Mouse (Mus musculus) c-Kit-positive CD71-negative TER-119-negative erythroid progenitor cells, embryonic 14.5 days (primary cell): ENCODE measurements around the gene Rps2.
A peak's percentile ranks its signal among the peaks of the same experiment; 100 is the strongest.
"Not testable (repeated sequence)": the region's sequence is repeated elsewhere in the genome, so short reads cannot be mapped to it uniquely, and the experiment has no call there.

ENCODE experiments used
- DNase-seq: peaks from one replicate; pipeline ENCODE4 v3.0.0-alpha.2; 2013; ENCODE audit warnings: low read depth

Rps2 gene

DNA sequence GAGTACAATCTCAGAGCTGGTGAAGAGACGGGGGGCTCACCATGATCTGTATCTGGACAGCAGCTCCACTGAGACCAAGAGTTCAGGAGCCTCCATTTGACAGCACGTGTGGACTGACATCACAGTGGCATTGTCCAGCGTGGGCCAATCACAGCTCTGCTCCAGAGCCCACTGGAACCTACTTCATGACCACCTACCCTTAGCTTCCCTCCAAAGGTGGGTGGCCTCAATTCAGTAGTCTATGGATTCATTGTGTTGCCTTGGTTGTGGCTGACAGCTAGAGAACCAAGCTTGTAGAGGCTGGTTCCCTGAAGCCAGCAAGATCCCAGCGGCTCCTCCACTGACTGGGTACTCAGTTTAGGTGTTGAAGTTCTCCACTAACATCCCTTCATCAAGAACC, at the start of gene Rps2, which contains the start of gene Rnf151:
Gene Rps2, plus strand, starts transcription at position 174 of the 400 bp plus-strand sequence.
Gene Rnf151, minus strand, starts transcription at position 121 of the 400 bp plus-strand sequence.
- DNase-seq = no peak

DNA sequence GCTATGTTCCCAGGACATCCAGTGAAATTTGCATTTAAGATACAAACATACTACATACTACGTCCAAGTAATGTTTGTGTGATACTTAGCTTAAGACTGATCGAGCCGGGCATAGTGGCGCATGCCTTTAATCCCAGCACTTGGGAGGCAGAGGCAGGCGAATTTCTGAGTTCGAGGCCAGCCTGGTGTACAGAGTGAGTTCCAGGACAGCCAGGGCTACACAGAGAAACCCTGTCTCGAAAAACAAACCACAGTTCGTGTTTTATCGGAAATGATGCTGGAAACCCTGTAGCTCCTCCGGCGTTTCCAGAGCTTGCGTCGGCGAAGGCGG, 48.7 kb upstream of the Rps2 start:
- not testable (repeated sequence) for DNase-seq

DNA sequence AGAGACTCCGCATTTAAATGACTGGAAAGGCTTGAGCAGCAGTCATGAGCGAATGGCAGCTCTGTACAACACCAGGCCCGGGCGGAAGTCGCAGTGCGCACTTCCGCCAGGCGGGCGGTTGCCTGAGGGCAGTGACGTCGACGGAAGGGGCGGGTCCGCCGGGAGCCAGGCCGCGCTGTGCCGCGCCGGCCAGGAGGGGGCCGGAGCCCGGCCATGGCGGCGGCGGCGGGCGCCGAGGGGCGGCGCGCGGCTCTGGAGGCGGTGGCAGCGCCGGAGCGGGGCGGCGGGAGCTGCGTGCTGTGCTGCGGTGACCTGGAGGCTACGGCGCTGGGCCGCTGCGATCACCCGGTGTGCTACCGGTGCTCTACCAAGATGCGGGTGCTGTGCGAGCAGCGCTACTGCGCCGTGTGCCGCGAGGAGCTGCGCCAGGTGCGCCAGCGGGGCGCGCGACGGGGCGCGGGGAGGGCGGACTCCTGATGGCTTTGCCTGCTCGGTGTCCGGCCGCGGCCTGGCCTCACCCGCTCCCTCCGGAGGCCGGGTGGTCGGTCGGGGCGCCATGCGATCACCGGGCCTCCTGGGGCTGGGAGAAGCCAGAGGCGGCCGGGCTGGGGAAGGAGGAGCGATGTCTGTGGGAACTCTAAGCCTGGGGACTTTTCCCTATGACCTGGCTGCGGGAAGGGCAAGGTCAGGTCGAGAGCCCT, 48.2 kb upstream of the Rps2 start, which contains the start of gene Zfp598:
Gene Zfp598, plus strand, starts transcription at position 143 of the 701 bp plus-strand sequence.
- DNase-seq = peak; percentile 78

DNA sequence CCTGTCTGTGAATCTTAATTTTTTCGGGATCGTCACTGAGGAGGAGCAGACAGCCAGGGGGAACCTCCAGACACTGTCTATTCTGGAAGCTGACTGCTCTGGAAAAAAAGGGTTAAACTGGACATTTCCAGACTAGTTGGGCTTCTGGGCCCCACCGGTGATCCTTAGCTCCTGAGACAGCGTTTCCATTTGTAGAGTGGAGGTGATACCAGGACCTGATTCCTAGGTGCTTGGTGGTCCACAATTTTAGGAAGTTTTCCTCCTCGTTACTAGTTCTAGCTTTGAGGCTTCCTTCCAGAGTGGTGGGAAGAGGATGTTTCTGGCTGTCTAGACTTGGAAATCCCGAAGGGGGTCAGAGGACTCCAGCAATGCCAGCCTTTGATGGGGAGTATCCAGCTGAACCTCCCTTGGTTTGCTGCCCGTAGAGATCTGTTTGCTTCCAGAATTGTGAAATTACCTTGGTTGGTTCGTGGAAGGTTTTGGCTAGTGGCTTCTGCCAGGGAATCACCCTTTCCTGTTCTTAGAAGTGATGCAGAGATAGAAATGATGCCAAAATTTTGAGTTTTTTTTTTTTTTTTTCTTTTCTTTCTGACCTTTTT, 47.6 kb upstream of the Rps2 start:
- DNase-seq = no peak

DNA sequence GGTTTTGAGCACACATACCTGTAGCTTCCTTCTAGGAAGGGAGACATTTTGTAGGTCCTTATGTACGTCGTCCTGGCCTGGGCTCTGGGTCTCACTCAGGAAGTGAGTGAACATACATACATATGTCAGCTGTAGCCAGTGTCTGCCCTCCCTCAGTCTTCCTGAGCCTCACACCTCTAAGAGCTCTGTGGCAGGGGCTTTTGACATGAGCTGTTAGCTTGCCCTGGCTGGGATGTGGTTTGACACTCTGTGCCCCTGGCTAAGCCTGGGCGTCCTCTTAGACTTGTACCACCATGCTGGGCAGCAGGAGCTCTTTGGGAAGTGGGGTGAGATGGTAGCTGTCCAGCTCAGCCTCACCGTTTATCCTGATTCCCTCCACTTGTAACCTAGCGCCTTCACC, 46.6 kb upstream of the Rps2 start:
- no peak for DNase-seq

DNA sequence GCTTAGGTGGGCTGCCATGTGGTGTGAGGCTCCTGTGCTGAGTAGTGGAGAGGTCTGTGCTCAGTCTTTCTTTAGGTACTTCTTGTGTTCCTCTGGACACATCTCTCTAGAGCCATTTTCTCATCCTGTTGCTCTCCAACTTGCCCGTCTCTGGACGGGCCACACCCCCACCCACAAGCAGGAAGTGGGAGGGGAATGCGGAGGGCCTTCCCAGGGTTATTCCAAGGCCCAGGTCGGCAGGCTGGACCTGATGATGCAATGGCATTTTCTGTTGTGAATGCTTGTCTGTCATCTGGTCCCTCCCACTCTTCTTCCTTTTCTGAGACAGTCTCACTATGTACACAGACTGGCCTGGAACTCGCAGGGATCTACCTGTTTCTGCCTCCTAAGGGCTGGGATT, 45.8 kb upstream of the Rps2 start:
- no peak for DNase-seq

DNA sequence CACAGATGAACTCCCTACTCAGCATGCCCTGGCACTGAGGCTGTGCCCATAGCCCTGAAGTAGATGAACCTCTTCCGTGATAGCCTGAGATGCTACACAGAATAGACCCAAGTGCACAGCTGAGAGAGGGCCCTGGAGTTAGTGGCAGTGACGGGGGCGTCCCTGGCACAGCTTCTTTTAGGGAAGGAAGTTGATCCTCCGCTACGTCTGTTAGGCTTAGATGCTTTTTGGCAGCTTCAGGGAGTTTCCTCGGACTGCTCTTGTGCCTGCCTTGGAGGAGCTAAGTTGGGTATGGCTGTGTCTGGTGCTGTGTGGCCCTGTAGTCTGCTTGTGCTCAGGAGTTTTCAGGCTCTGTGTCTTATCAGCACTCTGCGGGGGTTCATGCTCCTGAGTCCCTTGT, 43.6 kb upstream of the Rps2 start:
- no peak for DNase-seq

DNA sequence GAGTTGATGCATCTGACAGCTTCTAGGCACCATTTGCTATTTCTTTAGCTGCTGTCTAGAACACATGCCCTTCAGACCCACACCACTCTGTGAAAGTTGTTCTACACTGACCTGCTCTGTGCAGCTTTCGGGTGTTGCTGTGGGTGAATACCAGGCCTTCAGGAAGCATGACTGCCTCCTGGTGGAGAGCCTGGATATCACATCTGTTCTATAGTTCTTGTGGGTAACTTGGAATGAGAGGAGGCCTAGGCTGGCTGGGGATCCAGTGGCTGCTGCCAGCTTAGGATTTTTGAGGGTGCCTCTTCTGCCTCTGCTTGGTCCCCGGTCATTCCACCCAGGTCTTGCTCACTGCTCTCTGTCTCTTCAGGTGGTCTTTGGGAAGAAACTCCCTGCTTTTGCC, 41.7 kb upstream of the Rps2 start:
- DNase-seq = peak; percentile 75

DNA sequence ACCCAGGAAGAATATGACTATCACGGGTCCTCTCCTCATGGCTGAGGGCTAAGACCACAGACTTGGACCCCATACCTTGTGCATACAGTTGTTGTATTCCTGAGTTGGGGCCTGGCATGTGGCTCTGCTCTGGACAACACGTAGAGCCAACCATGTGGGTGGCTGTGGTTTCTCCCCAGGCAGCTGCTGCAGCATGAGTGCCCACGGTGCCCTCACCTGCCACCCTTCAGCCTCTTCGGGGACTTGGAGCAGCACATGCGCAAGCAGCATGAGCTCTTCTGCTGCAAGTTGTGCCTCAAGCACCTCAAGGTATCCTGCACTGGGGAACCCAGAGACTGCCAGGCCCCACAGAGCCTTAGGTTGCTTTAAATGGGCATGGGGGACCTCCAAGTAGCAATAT, 41.0 kb upstream of the Rps2 start:
- DNase-seq = no peak

DNA sequence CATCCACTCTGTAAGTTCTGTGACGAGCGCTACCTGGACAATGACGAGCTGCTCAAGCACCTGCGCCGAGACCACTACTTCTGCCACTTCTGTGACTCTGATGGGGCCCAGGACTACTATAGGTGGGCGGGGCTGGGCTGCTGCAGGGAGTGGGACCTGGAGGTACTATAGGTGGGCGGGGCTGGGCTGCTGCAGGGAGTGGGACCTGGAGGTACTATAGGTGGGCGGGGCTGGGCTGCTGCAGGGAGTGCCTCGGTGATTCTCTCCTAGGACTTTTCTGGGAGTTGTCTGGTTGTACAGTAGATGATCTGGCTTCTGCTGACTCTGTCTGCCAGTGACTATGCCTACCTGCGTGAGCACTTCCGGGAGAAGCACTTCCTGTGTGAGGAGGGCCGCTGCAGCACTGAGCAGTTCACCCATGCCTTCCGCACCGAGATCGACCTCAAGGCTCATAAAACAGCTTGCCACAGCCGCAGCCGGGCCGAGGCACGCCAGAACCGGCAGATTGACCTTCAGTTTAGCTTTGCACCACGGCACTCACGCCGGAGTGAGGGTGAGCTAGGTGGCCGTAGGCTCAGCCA, 40.3 kb upstream of the Rps2 start:
- no peak for DNase-seq

DNA sequence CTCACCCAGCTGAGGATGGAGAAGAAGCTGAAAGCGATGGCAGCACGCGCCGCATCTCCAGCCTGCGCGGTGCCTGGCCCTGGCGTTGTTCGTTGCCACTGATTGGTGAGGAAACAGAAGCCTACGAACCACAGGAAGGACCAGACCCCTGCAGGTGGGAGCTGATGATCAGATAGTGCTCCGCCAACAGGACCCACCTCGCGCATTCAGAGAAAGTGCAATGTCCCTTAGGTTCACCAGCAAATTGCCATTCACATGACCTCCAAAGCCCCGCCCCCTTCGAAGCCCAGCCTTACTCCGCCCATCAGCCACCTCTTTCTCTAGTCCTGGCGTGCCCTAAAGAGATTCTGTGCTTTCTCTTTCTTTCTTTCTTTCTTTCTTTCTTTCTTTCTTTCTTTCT, 31.4 kb upstream of the Rps2 start:
- DNase-seq = no peak

DNA sequence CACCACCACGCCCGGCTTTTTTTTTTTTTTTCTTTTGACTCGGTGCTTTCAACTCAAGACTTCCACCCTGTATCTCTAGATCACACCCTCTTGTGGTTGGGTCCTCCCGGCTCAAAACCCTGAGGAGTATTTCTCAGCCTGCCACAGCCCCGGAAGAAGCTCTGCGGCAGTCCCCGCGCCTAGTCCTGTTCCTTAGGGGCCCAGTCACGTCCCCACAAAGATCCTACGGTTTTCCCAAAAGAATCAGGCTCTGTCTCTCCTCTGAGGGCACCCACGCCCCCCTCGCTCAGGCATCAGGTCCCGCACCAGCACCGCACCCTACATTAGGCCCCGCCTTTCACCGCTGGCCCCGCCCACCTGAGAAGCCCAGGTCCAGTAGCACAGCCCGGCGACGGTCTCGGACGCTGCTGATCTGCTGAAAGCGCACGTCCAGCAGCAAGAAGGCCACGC, 30.7 kb upstream of the Rps2 start:
- no peak for DNase-seq

DNA sequence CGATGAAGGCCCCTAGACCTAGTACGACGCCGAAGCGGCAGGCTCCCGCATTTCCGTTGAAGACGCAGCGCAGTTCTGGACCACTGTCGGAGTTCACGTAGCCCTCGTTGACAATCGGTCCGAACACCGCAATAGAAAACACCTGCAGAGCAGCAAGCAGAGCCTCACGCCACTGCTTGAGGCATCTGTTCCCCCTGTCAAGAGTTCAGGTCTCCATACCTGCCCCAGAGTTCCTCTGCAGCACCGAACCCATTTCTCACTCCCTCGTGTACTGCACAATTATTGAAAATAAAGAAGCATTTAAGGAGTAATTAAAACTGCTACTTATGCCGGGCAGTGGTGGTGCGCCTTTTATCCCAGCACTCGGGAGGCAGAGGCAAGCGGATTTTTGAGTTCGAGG, 30.3 kb upstream of the Rps2 start:
- no peak for DNase-seq

DNA sequence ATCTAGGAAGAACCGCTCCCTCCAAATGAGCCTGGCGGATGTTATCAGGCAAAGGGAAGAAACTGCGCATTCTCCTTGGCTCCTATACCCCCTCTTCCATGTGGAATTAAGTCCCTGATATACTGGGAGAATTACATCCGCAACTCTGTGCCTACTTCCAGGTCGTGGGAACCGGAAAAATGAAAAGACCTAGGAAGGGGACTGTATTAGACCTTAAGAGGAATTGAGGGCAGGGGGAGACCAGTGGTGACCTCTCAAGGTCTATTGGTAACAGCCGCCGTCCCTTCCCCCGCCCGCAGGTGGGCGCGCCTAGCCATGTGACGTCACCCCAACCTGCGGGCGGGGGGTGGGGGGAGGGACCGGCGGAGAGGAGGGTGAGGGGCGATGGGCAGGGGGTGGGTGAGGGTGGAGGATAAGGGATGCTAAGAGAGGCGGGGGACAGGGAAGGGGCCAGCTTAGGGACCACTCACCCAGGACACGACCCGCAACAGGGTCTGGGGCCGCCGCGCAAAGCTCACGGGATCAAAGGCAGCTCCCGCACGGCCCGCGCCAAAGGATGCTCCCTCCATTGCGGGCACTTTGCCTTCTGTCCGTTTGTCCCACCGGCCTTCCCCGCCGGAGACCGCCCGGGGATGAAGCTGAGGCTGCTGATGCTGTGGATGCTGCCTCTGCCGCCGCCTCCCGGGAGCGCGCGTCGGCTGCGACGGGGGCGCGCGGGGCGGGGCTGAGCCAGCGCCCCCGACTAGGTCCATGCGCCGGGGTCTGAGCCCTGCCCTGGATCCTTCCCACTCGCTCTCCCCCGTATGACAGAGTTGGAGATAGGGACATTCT, 28.4 kb upstream of the Rps2 start, which contains the start of gene Syngr3:
Gene Syngr3, minus strand, starts transcription at position 705 of the 831 bp plus-strand sequence.
- no peak for DNase-seq

DNA sequence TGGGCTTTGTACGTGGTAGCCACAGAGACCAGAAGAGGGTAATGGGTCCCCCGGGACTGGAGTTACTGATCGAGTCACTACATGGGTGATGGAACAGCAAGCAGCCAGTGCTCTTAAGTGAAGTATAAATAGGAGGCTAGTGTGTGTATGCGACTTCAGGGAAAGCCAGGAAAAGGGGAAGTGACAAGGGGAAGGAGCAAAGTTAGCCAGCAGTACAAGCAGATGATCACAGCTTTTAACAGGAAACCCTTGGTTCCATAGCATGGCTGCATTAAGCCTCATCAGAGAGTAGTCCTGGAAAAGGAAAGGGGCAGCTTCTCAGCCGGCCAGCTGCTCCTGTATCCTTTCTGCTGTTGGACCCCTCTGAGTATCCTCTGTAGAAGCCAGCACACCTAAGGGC, 25.5 kb upstream of the Rps2 start:
- DNase-seq = no peak

DNA sequence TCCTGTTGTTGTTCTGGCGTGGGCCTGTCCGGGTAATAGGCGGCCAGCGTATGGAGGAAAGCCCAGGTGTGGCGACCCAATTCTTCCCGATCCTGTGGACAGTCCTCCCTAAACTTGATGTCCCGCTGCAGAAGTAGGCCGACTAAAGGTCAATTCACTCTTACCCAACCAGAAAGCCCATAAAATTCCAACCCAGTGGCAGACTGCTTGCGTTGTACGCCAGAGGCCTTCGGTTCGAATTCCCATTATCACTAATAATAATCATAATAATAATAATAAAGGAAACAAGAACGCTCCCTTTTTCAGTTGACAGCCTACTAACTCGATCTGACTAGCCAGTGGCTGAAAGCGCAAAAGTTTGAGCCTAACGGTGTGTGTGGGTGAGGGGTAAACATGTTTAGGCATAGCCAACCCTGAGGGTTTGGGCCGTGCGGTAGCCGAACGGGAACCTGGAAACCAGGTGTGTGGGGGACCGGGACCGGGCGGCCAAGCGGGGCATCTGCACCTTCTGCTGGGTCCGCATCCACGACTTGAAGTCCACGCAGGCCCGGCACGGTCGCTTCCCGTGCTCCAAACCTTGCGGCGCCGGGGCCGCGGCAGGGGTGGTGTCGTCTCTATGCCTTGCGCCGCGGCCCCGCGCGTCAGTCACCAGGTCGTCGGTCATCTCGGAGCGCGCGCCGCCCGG, 22.4 kb upstream of the Rps2 start:
- DNase-seq = no peak

DNA sequence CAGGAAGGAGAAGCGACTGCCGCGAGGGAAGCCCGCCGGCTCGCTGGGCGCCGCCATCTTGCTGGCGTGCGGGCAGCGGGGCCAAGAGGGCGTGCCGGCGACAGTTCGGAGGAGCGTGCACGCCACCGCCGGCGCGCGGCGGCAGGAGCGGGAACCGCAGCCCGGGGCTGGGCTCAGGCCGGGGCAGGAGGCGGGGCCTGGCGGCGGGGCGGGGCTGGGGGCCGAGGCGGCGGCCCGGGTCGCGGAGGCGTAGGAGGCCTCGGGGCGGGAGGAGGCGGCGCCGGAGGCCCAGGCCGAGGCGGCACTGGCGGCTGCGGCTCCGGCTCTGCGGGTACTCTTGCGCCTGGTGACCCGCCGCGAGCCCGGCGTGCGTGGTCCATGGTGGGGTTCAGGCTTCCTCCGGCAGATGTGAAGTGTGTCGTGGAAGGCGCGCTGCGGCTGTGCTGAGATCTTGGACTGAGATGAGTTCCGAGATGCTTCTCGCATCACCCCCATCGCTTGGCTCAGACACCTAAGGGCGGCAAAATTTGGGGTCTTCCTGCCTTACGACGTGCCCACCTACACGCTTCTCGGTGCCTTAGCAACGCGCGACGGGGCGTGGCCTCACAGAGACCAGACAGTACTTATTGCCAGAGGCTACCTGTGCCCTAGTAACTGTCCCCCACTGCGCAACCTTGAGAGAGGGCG, 21.8 kb upstream of the Rps2 start, which contains the start of the genes Gfer and Noxo1:
Gene Gfer, minus strand, starts transcription at position 146 of the 687 bp plus-strand sequence.
Gene Noxo1, plus strand, starts transcription at position 224 of the 687 bp plus-strand sequence.
- peak; percentile 72 for DNase-seq

DNA sequence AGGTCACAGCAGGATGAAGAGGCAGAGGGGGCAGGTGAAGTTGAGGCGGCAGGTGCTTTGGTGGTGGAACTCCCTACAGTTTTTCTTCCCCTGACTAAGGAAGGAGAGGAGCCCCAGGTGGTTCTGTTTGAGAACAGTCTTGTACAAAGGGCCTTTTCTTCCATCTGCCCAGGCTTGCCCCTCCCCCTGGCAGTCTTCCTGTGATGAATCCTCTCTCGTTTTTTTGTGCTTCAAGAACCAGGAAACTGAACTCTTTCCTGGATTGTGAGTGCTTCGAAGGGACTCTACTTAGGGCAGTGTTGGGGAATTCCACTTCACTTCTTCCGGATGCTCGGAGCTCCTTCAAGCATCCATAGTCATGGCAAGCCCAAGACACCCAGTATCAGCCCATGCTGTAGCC, 19.9 kb upstream of the Rps2 start:
- DNase-seq = no peak

DNA sequence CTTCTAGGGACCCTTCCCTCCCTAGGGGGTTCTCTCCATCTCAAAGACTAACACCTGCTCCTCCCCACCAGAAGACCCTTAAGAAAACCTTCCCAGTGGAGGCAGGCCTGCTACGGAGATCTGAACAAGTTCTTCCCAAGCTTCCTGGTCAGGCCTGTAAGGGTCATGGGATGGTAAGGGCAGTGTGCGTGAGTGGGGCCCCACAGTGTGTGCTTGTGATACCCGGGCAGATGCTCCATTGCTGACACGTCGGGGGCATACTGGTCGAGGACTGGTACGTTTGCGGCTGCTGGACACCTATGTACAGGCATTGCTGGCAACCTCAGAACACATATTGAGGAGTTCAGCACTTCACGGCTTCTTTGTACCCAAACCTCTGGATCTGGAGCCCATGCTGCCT, 19.2 kb upstream of the Rps2 start:
- no peak for DNase-seq

DNA sequence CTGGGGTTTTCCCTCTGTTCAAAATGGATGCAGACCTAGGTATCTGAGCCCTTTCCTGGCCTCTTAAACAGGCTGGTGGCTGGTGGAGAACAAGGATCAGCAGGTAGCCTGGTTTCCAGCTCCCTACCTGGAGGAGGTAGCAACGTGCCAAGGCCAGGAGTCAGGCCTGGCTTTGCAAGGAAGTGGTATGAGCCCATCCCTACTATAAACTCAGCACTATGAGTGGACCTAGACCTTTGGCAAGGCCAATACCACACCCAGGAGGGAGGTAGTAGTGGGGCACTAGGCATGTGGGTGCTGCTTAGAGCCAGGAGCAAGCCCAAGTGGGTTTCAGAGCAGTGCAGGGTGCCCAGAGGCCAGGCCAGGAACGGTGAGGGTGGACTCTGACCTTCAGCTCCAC, 18.4 kb upstream of the Rps2 start:
- DNase-seq = no peak

DNA sequence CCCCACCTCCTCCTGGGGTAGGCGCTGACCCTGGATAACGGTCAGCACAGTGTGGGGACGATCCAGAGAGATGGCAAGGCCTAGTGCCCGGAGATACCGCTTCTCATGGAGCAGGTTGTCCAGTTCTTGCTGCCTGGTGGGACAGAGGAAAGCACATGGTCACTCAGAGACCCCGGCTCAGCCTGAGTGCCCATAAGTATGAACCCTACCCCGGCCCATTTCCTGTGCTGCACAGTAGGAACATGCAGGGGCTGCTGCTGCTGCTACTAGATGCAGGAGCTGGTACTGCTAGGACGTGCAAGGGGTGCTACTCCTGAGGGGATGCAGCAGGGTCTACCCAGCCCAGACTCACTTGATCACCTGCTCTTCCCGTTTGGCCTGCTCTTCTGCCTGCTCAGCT, 16.7 kb upstream of the Rps2 start:
- no peak for DNase-seq
